Mouse (Mus musculus) heart, postnatal 0 days (tissue): Measurements from ENCODE around the gene Sec61a1.

Source experiments
- CTCF ChIP-seq: IDR thresholded peaks from 2 replicates; pipeline ENCODE4 v1.5.1; 2016; ENCODE audit warnings: antibody characterized with exemption, control low read depth, low read depth
- EP300 ChIP-seq: IDR thresholded peaks from 2 replicates; pipeline ENCODE4 v1.6.1; 2016; ENCODE audit warnings: antibody characterized with exemption, low read depth

DNA sequence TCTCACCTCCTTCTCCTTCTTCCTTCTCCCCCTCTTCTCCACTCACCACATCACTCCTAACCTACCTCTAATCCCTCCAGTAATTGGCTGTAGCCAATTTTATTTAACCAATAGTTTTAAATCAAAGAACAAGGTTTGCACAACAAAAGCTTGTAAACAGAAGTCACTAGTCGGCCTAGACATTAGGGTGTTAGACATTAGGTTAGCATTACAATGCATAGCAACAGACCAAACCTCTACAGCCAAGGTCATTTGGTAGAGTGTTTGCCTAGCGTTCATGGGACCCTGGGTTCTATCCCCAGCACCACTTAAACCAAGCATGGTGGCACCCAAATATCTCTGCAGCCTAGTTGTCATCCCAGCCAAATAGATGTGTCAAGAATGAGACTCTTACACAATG lies 64.2 kb downstream of the Sec61a1 start:
- TF ChIP-seq EP300: no peak
- no peak for TF ChIP-seq CTCF
